9 mouse cellular contexts compared by ENCODE assay signal in genomic region chr13:32800859-32801258, GRCm38 (mm10). TPM values are rescaled to one million over a fixed set of nuclear protein-coding genes. Genes with fewer than 3 reads are reported as not detected.
DNase-seq lines count a peak whose midpoint lies in the region; ATAC-seq and TF ChIP-seq lines count a peak whose summit lies in the region.
"Had no signal": no experiment of that assay in that cellular context is flagged by ENCODE, and none has a peak within 500 bp of the region (broad histone marks: within the 10 kb centered on the region; RNA-seq: fewer than 3 reads in every experiment).

No protein-coding gene starts in this region.

- no peaks in the 10 kb centered on the region for H3K9me3 ChIP-seq in forebrain, embryonic 16.5 days (ENCODE audit: control insufficient read depth, low read length)
- H3K9me3 ChIP-seq in liver, embryonic 14.5 days (ENCODE audit: control insufficient read depth, low read length), result no peaks in the 10 kb centered on the region

- TF ChIP-seq EP300 in liver, embryonic 14.5 days (IDR thresholded peaks at IDR 0.05; ENCODE audit: low read depth), result no peak

- peak overlapping the region; percentile 96 for H3K4me3 ChIP-seq in forebrain, embryonic 16.5 days (replicated peaks; ENCODE audit: low read length)
- H3K4me3 ChIP-seq in liver, embryonic 14.5 days (ENCODE audit: insufficient read depth in 1 of 2, low read depth in 2 of 2, low read length in 2 of 2), result peak overlapping the region in 1 of 2 experiments; percentile 95; a peak in 2 of 4 replicates
- H3K4me3 ChIP-seq in small intestine, adult 2 months (ENCODE audit: low read depth, low read length), result no peak overlapping the region

- H3K4me2 ChIP-seq in forebrain, embryonic 16.5 days (ENCODE audit: low read length), result peak overlapping the region; percentile 55
- peak overlapping the region; percentile 98 for H3K4me2 ChIP-seq in liver, embryonic 14.5 days (ENCODE audit: low read depth)

- ATAC-seq in forebrain, embryonic 16.5 days, result no peak
- no peak for ATAC-seq in liver, embryonic 14.5 days (ENCODE audit: insufficient read depth)

- no peak for TF ChIP-seq POLR2A in small intestine, adult 2 months (IDR thresholded peaks at IDR 0.05; ENCODE audit: low read depth, low read length)

- intact Hi-C loops in gastrocnemius, postnatal 14 days (cut with DNase I; ENCODE audit: low total_unique reads), result no loop called here

- H3K36me3 ChIP-seq in forebrain, embryonic 16.5 days (ENCODE audit: control insufficient read depth, insufficient read depth), result no peaks in the 10 kb centered on the region
- H3K36me3 ChIP-seq in liver, embryonic 14.5 days (replicated peaks; ENCODE audit: control insufficient read depth, insufficient read depth, low read depth), result no peaks in the 10 kb centered on the region
- no peaks in the 10 kb centered on the region for H3K36me3 ChIP-seq in small intestine, adult 2 months (ENCODE audit: control insufficient read depth, insufficient read depth, low read length)

- no peak overlapping the region for H3K27ac ChIP-seq in forebrain, embryonic 16.5 days (ENCODE audit: low read length)
- H3K27ac ChIP-seq in liver, embryonic 14.5 days, result no peak overlapping the region
- H3K27ac ChIP-seq in small intestine, adult 2 months (ENCODE audit: insufficient read depth, low read depth, low read length), result peak overlapping the region; percentile 75

- DNase-seq in cerebellum, adult 9-10 months, result peak; percentile 36
- DNase-seq in cerebellum, adult 11 months, result no peak
- peak; percentile 11 to 31 for DNase-seq in CD8-positive naive resting alpha-beta T cell, adult 2 months (ENCODE audit: low read depth in 2 of 2, low spot score in 2 of 2)
- DNase-seq in liver, embryonic 14.5 days (ENCODE audit: low read depth in 3 of 3, low spot score in 3 of 3), result peak; percentile 32 to 41 (median 33)
- no peak for DNase-seq in urinary bladder, postnatal 14 days (ENCODE audit: low spot score)
- DNase-seq in gastrocnemius, postnatal 14 days, result no peak

- peak; percentile 39 for TF ChIP-seq CTCF in liver, embryonic 14.5 days (IDR thresholded peaks at IDR 0.05; ENCODE audit: low read depth)
- no peak for TF ChIP-seq CTCF in small intestine, adult 2 months (IDR thresholded peaks at IDR 0.05; ENCODE audit: extremely low read depth, insufficient read length, insufficient replicate concordance, low read depth, low read length)

- H3K9ac ChIP-seq in forebrain, embryonic 16.5 days (replicated peaks; ENCODE audit: low read depth, low read length), result no peak overlapping the region
- H3K9ac ChIP-seq in liver, embryonic 14.5 days (replicated peaks), result peak overlapping the region; percentile 69; the same call in 1 of the 2 replicates

- H3K4me1 ChIP-seq in forebrain, embryonic 16.5 days (replicated peaks; ENCODE audit: control insufficient read depth, insufficient read depth, low read length), result peaks cover 24% of the 10 kb centered on the region
- H3K4me1 ChIP-seq in liver, embryonic 14.5 days (replicated peaks; ENCODE audit: control insufficient read depth in 2 of 2, insufficient read depth in 2 of 2, low read length in 1 of 2), result peaks cover 5 to 6% of the 10 kb centered on the region in 2 experiments; a peak in 3 of 4 replicates
- H3K4me1 ChIP-seq in small intestine, adult 2 months (ENCODE audit: control insufficient read depth, insufficient read depth, insufficient read length, low read length), result peaks cover 4% of the 10 kb centered on the region; the same call in 1 of the 2 replicates

- H3K27me3 ChIP-seq in forebrain, embryonic 16.5 days (replicated peaks; ENCODE audit: control insufficient read depth, insufficient read depth, low read length), result no peaks in the 10 kb centered on the region
- H3K27me3 ChIP-seq in liver, embryonic 14.5 days (ENCODE audit: control insufficient read depth, insufficient read depth, low read length), result no peaks in the 10 kb centered on the region
- no peaks in the 10 kb centered on the region for H3K27me3 ChIP-seq in small intestine, adult 2 months (ENCODE audit: control insufficient read depth, insufficient read depth, low read length)

RNA-seq across cellular contexts. Expression of gene Wrnip1, which starts 1.0 kb away (rescaled TPM):
- 32.3 and 32.7 TPM in 2 replicates for polyA plus RNA-seq in forebrain, embryonic 16.5 days (2015; fragmentation: Nextera tagmentation; extraction: Ambion mirVana)
- polyA plus RNA-seq in liver, embryonic 14.5 days (2012; rRNA removed), result 13.2 and 16.3 TPM in 2 replicates
- 6.0 and 8.2 TPM in 2 replicates for polyA plus RNA-seq in liver, embryonic 14.5 days (2014; fragmentation: Nextera tagmentation; extraction: Ambion mirVana)
- polyA plus RNA-seq in small intestine, adult 2 months (2012; rRNA removed), result 27.9 and 41.3 TPM in 2 replicates
- 10 to 100 TPM in 1 of 2 experiments, 1 to 10 TPM in 1; 9.5 to 11.1 TPM for total RNA-seq in gastrocnemius, postnatal 14 days (2021)

RNA-seq across cellular contexts. Expression of gene D930007J09Rik, which starts 1.8 kb away (rescaled TPM):
- polyA plus RNA-seq in forebrain, embryonic 16.5 days (2015; fragmentation: Nextera tagmentation; extraction: Ambion mirVana), result not detected in 2 replicates
- not detected in 2 replicates for polyA plus RNA-seq in liver, embryonic 14.5 days (2012; rRNA removed)
- not detected in 2 replicates for polyA plus RNA-seq in liver, embryonic 14.5 days (2014; fragmentation: Nextera tagmentation; extraction: Ambion mirVana)
- polyA plus RNA-seq in small intestine, adult 2 months (2012; rRNA removed), result not detected in 2 replicates
- total RNA-seq in gastrocnemius, postnatal 14 days (2021), result not detected
- polyA plus RNA-seq: limb, embryonic 11.5 days had no signal

RNA-seq across cellular contexts. Expression of gene Mylk4, which starts 17.1 kb away (rescaled TPM):
- polyA plus RNA-seq in forebrain, embryonic 16.5 days (2015; fragmentation: Nextera tagmentation; extraction: Ambion mirVana), result not detected in 2 replicates
- 0.01 TPM in 1 of 2 replicates, not detected in the other for polyA plus RNA-seq in liver, embryonic 14.5 days (2012; rRNA removed)
- polyA plus RNA-seq in liver, embryonic 14.5 days (2014; fragmentation: Nextera tagmentation; extraction: Ambion mirVana), result 0.08 TPM in 1 of 2 replicates, not detected in the other
- not detected in 2 replicates for polyA plus RNA-seq in small intestine, adult 2 months (2012; rRNA removed)
- 100 to 1,000 TPM; 102 to 239 TPM for total RNA-seq in gastrocnemius, postnatal 14 days (2021)

RNA-seq across cellular contexts. Expression of gene Serpinb1a, which starts 50.1 kb away (rescaled TPM):
- polyA plus RNA-seq in forebrain, embryonic 16.5 days (2015; fragmentation: Nextera tagmentation; extraction: Ambion mirVana), result 1.5 and 1.6 TPM in 2 replicates
- polyA plus RNA-seq in liver, embryonic 14.5 days (2012; rRNA removed), result 3.9 and 8.0 TPM in 2 replicates
- polyA plus RNA-seq in liver, embryonic 14.5 days (2014; fragmentation: Nextera tagmentation; extraction: Ambion mirVana), result 21.2 and 32.4 TPM in 2 replicates
- polyA plus RNA-seq in small intestine, adult 2 months (2012; rRNA removed), result 36.8 and 110 TPM in 2 replicates
- total RNA-seq in gastrocnemius, postnatal 14 days (2021), result 1 to 10 TPM; 6.9 to 7.4 TPM

Comparison
In these comparisons a context has a peak if more than half of its experiments do, and no peak if none do; other contexts are left out.
1. DNase-seq: peak in cerebellum, adult 9-10 months (single experiment), CD8-positive naive resting alpha-beta T cell, adult 2 months (2 of 2) and liver, embryonic 14.5 days (3 of 3); none in cerebellum, adult 11 months (single experiment), urinary bladder, postnatal 14 days (single experiment) and gastrocnemius, postnatal 14 days (single experiment).